Mouse (Mus musculus): ENCODE results near the gene Dffa. TPM values are rescaled to one million over a fixed set of nuclear protein-coding genes. Genes with fewer than 3 reads are reported as not detected.

The Dffa gene
- polyA plus RNA-seq, 1 experiment from 2014 or later, result 26.9 TPM

DNA sequence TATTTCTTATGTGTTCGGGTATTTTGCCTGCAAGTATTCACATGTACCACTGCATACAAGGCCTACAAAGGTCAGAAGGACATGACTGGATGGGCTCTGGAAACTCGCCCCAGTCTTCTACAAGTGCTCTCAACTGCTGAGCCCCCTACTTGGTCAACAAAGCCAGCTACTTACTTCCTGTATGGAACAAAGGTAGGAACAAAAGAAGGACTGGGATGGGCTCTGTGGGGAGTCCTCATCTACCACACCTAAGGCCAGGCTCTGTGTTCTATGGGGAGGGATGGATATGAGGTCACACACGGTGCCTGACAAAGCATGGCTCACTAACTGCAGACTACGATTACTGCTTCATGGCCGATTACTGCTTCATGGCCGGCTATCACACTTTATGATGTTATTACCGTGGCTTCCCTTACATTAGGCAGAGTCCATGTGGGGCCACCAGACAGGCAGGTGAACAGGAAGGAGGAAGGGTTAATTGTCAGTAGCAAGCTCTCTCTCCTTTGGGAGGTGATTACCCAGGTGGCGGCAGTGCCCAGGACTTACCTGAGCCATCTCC, 53.5 kb downstream of the Dffa start:
- H3K9ac ChIP-seq (ENCODE audit: low read depth, low read length), result no peak overlapping the region
- H3K9me3 ChIP-seq (ENCODE audit: control insufficient read depth), result no peaks in the 10 kb centered on the region
- TF ChIP-seq CTCF (IDR thresholded peaks at IDR 0.05; ENCODE audit: low read depth), result no peak
- H3K27ac ChIP-seq (ENCODE audit: low read depth, low read length), result peak overlapping the region; percentile 21; the same call in 1 of the 2 replicates
- no peaks in the 10 kb centered on the region for H3K27me3 ChIP-seq (replicated peaks; ENCODE audit: control insufficient read depth, insufficient read depth, low read length)
- no peak overlapping the region for H3K4me2 ChIP-seq (replicated peaks; ENCODE audit: low read depth)
- no peak overlapping the region for H3K4me3 ChIP-seq (ENCODE audit: low read depth, low read length)
- WGBS, result 58% methylated on average over 8 of the region's 8 CpGs
- peaks cover 96% of the 10 kb centered on the region for H3K36me3 ChIP-seq (ENCODE audit: control insufficient read depth, insufficient read depth)
- peak; percentile 84 for ATAC-seq
- H3K4me1 ChIP-seq (replicated peaks; ENCODE audit: control insufficient read depth, insufficient read depth, low read length), result no peaks in the 10 kb centered on the region

DNA sequence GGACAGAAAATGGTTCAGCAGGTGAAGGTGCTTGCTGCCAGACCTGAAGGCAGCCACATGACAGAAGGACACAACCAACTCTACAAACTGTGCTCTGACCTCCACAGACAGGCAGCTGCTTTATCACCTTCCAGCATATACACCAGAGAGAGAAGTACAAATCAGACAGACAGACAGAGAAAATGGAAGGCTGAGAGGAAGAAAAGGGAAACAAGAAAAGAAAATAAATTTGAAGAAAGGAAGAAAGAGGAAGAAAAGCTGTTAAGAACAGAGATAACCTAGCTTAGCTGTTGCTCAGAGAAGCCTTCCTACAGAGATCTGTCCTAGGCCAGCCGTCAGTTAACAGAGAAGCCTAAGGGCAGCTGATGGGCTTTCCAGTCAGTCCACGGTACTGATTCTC, 55.3 kb downstream of the Dffa start:
- TF ChIP-seq CTCF (IDR thresholded peaks at IDR 0.05; ENCODE audit: low read depth), result no peak
- Histone ChIP-seq H3K9ac (ENCODE audit: low read depth, low read length) (no peak overlapping the region), H3K27me3 (replicated peaks; ENCODE audit: control insufficient read depth, insufficient read depth, low read length) (no peaks in the 10 kb centered on the region), H3K27ac (ENCODE audit: low read depth, low read length) (peak overlapping the region; percentile 46; the same call in 1 of the 2 replicates), H3K9me3 (ENCODE audit: control insufficient read depth) (no peaks in the 10 kb centered on the region), H3K4me2 (replicated peaks; ENCODE audit: low read depth) (no peak overlapping the region), H3K36me3 (ENCODE audit: control insufficient read depth, insufficient read depth) (peaks cover 95% of the 10 kb centered on the region), H3K4me3 (ENCODE audit: low read depth, low read length) (no peak overlapping the region), H3K4me1 (replicated peaks; ENCODE audit: control insufficient read depth, insufficient read depth, low read length) (0 out of 2 replicates have a peak, but pooled peaks cover 4% of the 10 kb centered on the region)
- 77% methylated on average over 2 of the region's 2 CpGs for WGBS
- no peak for ATAC-seq

DNA sequence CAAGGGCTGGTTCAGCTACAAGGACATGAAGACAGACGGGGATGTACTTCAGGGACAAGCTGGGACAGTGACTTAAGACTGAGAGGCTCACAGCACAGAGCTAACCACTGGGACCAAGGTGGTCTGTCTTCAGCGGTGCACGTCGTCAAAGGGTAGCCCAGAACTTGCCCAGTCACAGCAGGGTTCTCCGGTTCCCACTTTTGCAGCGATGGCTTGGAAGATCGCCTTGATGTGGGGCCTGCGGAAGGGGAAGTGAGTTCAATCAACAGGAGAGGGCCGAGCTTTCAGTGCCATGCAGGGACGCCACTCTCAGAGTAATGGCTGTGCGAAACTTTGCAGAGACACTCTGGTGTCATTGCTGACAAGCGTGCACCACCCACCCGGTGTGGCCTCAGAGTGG, 55.9 kb downstream of the Dffa start:
- TF ChIP-seq CTCF (IDR thresholded peaks at IDR 0.05; ENCODE audit: low read depth), result no peak
- Histone ChIP-seq H3K4me3 (ENCODE audit: low read depth, low read length) (no peak overlapping the region), H3K4me2 (replicated peaks; ENCODE audit: low read depth) (no peak overlapping the region), H3K27ac (ENCODE audit: low read depth, low read length) (no peak overlapping the region), H3K9me3 (ENCODE audit: control insufficient read depth) (no peaks in the 10 kb centered on the region), H3K9ac (ENCODE audit: low read depth, low read length) (no peak overlapping the region), H3K27me3 (replicated peaks; ENCODE audit: control insufficient read depth, insufficient read depth, low read length) (no peaks in the 10 kb centered on the region), H3K36me3 (ENCODE audit: control insufficient read depth, insufficient read depth) (peaks cover 88% of the 10 kb centered on the region), H3K4me1 (replicated peaks; ENCODE audit: control insufficient read depth, insufficient read depth, low read length) (0 out of 2 replicates have a peak, but pooled peaks cover 4% of the 10 kb centered on the region)
- 83% methylated on average over 13 of the region's 13 CpGs for WGBS
- no peak for ATAC-seq

DNA sequence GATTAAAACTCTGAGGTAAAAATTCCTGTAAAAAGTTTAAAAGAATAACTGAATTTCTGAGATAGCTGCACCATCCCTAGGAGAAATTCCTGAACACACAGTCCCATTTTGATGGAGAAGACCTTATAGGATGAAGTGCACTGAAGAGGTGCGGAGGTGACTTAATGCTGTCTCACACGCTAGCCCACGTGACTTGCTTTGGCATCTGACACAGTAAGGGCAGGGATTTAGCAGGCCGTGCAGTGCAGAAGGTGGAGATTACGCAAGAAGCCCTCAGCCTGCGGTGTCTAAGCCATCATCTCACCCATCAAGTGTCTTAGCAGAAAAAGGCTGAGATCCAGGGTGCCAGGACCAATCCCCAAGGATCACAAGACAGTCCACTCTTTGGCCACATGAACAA, 57.2 kb downstream of the Dffa start:
- no peak overlapping the region for H3K4me2 ChIP-seq (replicated peaks; ENCODE audit: low read depth)
- WGBS, result 85% methylated on average over 6 of the region's 6 CpGs
- no peak overlapping the region for H3K4me3 ChIP-seq (ENCODE audit: low read depth, low read length)
- TF ChIP-seq CTCF (IDR thresholded peaks at IDR 0.05; ENCODE audit: low read depth), result no peak
- H3K36me3 ChIP-seq (ENCODE audit: control insufficient read depth, insufficient read depth), result peaks cover 76% of the 10 kb centered on the region
- H3K9ac ChIP-seq (ENCODE audit: low read depth, low read length), result no peak overlapping the region
- peaks cover 8% of the 10 kb centered on the region; the same call in 1 of the 2 replicates for H3K4me1 ChIP-seq (replicated peaks; ENCODE audit: control insufficient read depth, insufficient read depth, low read length)
- H3K27me3 ChIP-seq (replicated peaks; ENCODE audit: control insufficient read depth, insufficient read depth, low read length), result no peaks in the 10 kb centered on the region
- no peak for ATAC-seq
- no peaks in the 10 kb centered on the region for H3K9me3 ChIP-seq (ENCODE audit: control insufficient read depth)
- no peak overlapping the region for H3K27ac ChIP-seq (ENCODE audit: low read depth, low read length)

DNA sequence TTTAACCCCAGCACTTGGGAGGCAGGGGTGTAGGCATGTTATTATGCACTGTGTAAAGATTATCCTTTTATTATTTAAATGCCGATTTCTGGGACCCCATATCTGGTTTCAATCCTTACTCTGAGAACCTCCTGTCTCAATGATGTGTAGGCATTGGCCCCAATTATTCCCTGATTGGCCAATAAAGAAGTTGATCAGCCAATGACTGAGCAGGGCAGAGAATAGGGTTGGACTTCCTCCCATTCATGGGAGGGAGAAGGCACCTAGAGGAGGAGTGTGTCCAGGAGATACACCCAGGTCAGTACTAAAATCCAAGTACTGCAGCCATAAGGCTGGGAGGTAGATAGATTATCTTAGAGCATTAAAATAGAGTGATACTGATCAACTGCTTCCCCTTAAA, 59.2 kb downstream of the Dffa start:
- 53% methylated on average over 1 of the region's 1 CpGs for WGBS
- Histone ChIP-seq H3K4me1 (replicated peaks; ENCODE audit: control insufficient read depth, insufficient read depth, low read length) (peaks cover 8% of the 10 kb centered on the region; the same call in 1 of the 2 replicates), H3K4me2 (replicated peaks; ENCODE audit: low read depth) (0 out of 2 replicates have a peak overlapping the region, but pooled peaks have one; percentile 0), H3K9ac (ENCODE audit: low read depth, low read length) (no peak overlapping the region), H3K9me3 (ENCODE audit: control insufficient read depth) (no peaks in the 10 kb centered on the region), H3K4me3 (ENCODE audit: low read depth, low read length) (no peak overlapping the region), H3K27ac (ENCODE audit: low read depth, low read length) (no peak overlapping the region), H3K36me3 (ENCODE audit: control insufficient read depth, insufficient read depth) (peaks cover 57% of the 10 kb centered on the region), H3K27me3 (replicated peaks; ENCODE audit: control insufficient read depth, insufficient read depth, low read length) (no peaks in the 10 kb centered on the region)
- ATAC-seq, result no peak
- TF ChIP-seq CTCF (IDR thresholded peaks at IDR 0.05; ENCODE audit: low read depth), result no peak

DNA sequence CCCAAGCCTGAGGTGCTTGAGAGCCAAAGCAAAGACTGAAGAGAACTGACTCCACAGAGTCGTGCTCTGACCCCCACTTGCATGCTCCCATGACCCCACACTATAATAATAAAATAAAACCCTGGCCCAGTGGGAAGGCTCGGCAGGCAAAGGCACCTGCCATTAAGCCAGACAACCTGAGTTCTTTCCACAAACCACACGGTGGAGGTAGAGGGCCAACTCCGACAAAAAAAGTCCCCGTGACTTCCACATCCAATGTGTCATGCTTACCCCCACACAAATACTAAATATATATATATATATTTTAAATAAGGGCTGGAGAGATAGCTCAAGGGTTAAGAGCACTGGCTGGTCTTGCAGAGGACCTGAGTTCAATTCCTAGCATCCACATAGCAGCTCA, 60.2 kb downstream of the Dffa start:
- 33% methylated on average over 5 of the region's 5 CpGs for WGBS
- Histone ChIP-seq H3K4me2 (replicated peaks; ENCODE audit: low read depth) (0 out of 2 replicates have a peak overlapping the region, but pooled peaks have one; percentile 24), H3K4me3 (ENCODE audit: low read depth, low read length) (no peak overlapping the region), H3K4me1 (replicated peaks; ENCODE audit: control insufficient read depth, insufficient read depth, low read length) (peaks cover 8% of the 10 kb centered on the region), H3K27ac (ENCODE audit: low read depth, low read length) (no peak overlapping the region), H3K9me3 (ENCODE audit: control insufficient read depth) (no peaks in the 10 kb centered on the region), H3K36me3 (ENCODE audit: control insufficient read depth, insufficient read depth) (peaks cover 48% of the 10 kb centered on the region), H3K27me3 (replicated peaks; ENCODE audit: control insufficient read depth, insufficient read depth, low read length) (no peaks in the 10 kb centered on the region), H3K9ac (ENCODE audit: low read depth, low read length) (no peak overlapping the region)
- peak; percentile 65 for TF ChIP-seq CTCF (IDR thresholded peaks at IDR 0.05; ENCODE audit: low read depth)
- no peak for ATAC-seq
